Mouse (Mus musculus): ENCODE measurements around the gene Krtap3-1.
"Not testable (repeated sequence)": the region's sequence is repeated elsewhere in the genome, so short reads cannot be mapped to it uniquely, and the experiment has no call there.

Krtap3-1 gene

GRCm38 (mm10) chr11:99566530-99566929 is at the start of gene Krtap3-1:
TSS of gene Krtap3-1 (minus strand) at chr11:99566630.
- CTCF ChIA-PET: no interaction called here

GRCm38 (mm10) chr11:99614796-99615363 is 48.5 kb upstream of the Krtap3-1 start, which contains the start of gene Krtap2-4:
TSS of gene Krtap2-4 (minus strand) at chr11:99614846.
- CTCF ChIA-PET: no interaction called here

GRCm38 (mm10) chr11:99610089-99610488 is 43.7 kb upstream of the Krtap3-1 start, which contains the start of gene Gm11937:
TSS of gene Gm11937 (minus strand) at chr11:99610189.
- CTCF ChIA-PET: not testable (repeated sequence)

- CTCF ChIA-PET: no interaction called here
Measured at GRCm38 (mm10) chr11:99609126-99609525, 42.7 kb upstream of the Krtap3-1 start.

- CTCF ChIA-PET: not testable (repeated sequence)
Measured at GRCm38 (mm10) chr11:99603208-99603607, 36.8 kb upstream of the Krtap3-1 start, which contains the start of gene Gm11938. TSS of gene Gm11938 (minus strand) at chr11:99603308.

- CTCF ChIA-PET: not testable (repeated sequence)
Measured at GRCm38 (mm10) chr11:99597742-99598141, 31.3 kb upstream of the Krtap3-1 start, which contains the start of gene Krtap9-3. TSS of gene Krtap9-3 (minus strand) at chr11:99598105.

- CTCF ChIA-PET: no interaction called here
Measured at GRCm38 (mm10) chr11:99590981-99591380, 24.6 kb upstream of the Krtap3-1 start, which contains the start of gene Krtap1-3. TSS of gene Krtap1-3 (minus strand) at chr11:99591339.

- CTCF ChIA-PET: no interaction called here
Measured at GRCm38 (mm10) chr11:99585096-99585495, 18.7 kb upstream of the Krtap3-1 start.

GRCm38 (mm10) chr11:99583245-99583704 is 16.8 kb upstream of the Krtap3-1 start, which contains the start of gene Krtap1-4:
TSS of gene Krtap1-4 (minus strand) at chr11:99583654.
- CTCF ChIA-PET: no interaction called here

- CTCF ChIA-PET: no interaction called here
Measured at GRCm38 (mm10) chr11:99581564-99581963, 15.1 kb upstream of the Krtap3-1 start.

GRCm38 (mm10) chr11:99581051-99581450 is 14.6 kb upstream of the Krtap3-1 start:
- CTCF ChIA-PET: no interaction called here

- CTCF ChIA-PET: no interaction called here
Measured at GRCm38 (mm10) chr11:99580636-99581035, 14.2 kb upstream of the Krtap3-1 start, which contains the start of gene Krtap1-5. TSS of gene Krtap1-5 (minus strand) at chr11:99581016.

- CTCF ChIA-PET: no interaction called here
Measured at GRCm38 (mm10) chr11:99574106-99574505, 7.7 kb upstream of the Krtap3-1 start.

GRCm38 (mm10) chr11:99573164-99573563 is 6.7 kb upstream of the Krtap3-1 start:
- CTCF ChIA-PET: no interaction called here

- CTCF ChIA-PET: no interaction called here
Measured at GRCm38 (mm10) chr11:99562580-99562979, 3.9 kb downstream of the Krtap3-1 start.

GRCm38 (mm10) chr11:99559366-99559765 is 7.1 kb downstream of the Krtap3-1 start, which contains the start of gene Gm11939:
TSS of gene Gm11939 (minus strand) at chr11:99559466.
- CTCF ChIA-PET: no interaction called here

- CTCF ChIA-PET: no interaction called here
Measured at GRCm38 (mm10) chr11:99557976-99558745, 8.3 kb downstream of the Krtap3-1 start.

- CTCF ChIA-PET: no interaction called here
Measured at GRCm38 (mm10) chr11:99556753-99557152, 9.7 kb downstream of the Krtap3-1 start, which contains the start of gene Krtap3-2. TSS of gene Krtap3-2 (minus strand) at chr11:99556853.

GRCm38 (mm10) chr11:99556195-99556594 is 10.2 kb downstream of the Krtap3-1 start:
- CTCF ChIA-PET: no interaction called here

- CTCF ChIA-PET: no interaction called here
Measured at GRCm38 (mm10) chr11:99550765-99551164, 15.7 kb downstream of the Krtap3-1 start, which contains the start of gene Krtap3-3. TSS of gene Krtap3-3 (minus strand) at chr11:99550865.

GRCm38 (mm10) chr11:99547892-99548291 is 18.5 kb downstream of the Krtap3-1 start:
- CTCF ChIA-PET: no interaction called here

- CTCF ChIA-PET: no interaction called here
Measured at GRCm38 (mm10) chr11:99539721-99540120, 26.7 kb downstream of the Krtap3-1 start.
